Mouse (Mus musculus) neutrophil, adult 65 days (primary cell): ENCODE results near the gene Obp1a. TPM values are rescaled to one million over a fixed set of nuclear protein-coding genes. Genes with fewer than 3 reads are reported as not detected.

Experiments
- total RNA-seq: library from RNA; stranded (reverse); gene quantifications from 2 replicates; pipeline ENCODE4 v1.2.4, GENCODE M21; 2023

Obp1a gene
- total RNA-seq = not detected in 2 replicates

GRCm38 (mm10) chrX:78091274-78091673 is at the start of gene Obp1a:
TSS of gene Obp1a (minus strand) at chrX:78091374.

GRCm38 (mm10) chrX:78125167-78125566 is 34.0 kb upstream of the Obp1a start, which contains the start of gene Gm5938:
TSS of gene Gm5938 (plus strand) at chrX:78125467.

Other genes with a start within 250 kb of the Obp1a start
- gene Pbsn, start 237.8 kb downstream of the Obp1a start, total RNA-seq = not detected in 2 replicates
- gene Gm14744, start 226.6 kb downstream of the Obp1a start, total RNA-seq = not detected in 2 replicates
- gene 5430402E10Rik, start 166.3 kb downstream of the Obp1a start, total RNA-seq = not detected in 2 replicates
- not detected in 2 replicates for gene Gm5938, start 34.1 kb upstream of the Obp1a start, total RNA-seq
- not detected in 2 replicates for gene Obp1b, start 95.4 kb upstream of the Obp1a start, total RNA-seq
- not detected in 2 replicates for gene Gm14743, start 154.5 kb upstream of the Obp1a start, total RNA-seq